Mouse (Mus musculus) small intestine, adult 2 months (tissue): ENCODE measurements around the gene Ptprb. TPM values are rescaled to one million over a fixed set of nuclear protein-coding genes. Genes with fewer than 3 reads are reported as not detected.

ENCODE experiments used
- H3K27ac ChIP-seq: fragments of 200-500 bp; 2 replicates; pipeline ENCODE4 v1.5.1; 2012; ENCODE audit warnings: low read depth, low read length, control low read depth, inconsistent platforms; ENCODE audit not compliant: insufficient read depth
- H3K27me3 ChIP-seq: fragments of 200-500 bp; 2 replicates; pipeline ENCODE4 v1.6.1; 2012; ENCODE audit warnings: mild to moderate bottlenecking, moderate library complexity, low read length, inconsistent platforms; ENCODE audit not compliant: control insufficient read depth, insufficient read depth
- H3K36me3 ChIP-seq: fragments of 200-500 bp; 2 replicates; pipeline ENCODE4 v1.6.1; 2012; ENCODE audit warnings: mild to moderate bottlenecking, low read length, control low read depth, inconsistent platforms; ENCODE audit not compliant: control insufficient read depth, insufficient read depth
- H3K4me1 ChIP-seq: fragments of 200-500 bp; 2 replicates; pipeline ENCODE4 v1.6.1; 2012; ENCODE audit warnings: low read length, inconsistent platforms, mixed read lengths; ENCODE audit not compliant: control insufficient read depth, insufficient read depth, insufficient read length
- H3K4me3 ChIP-seq: fragments of 200-500 bp; 2 replicates; pipeline ENCODE4 v1.5.1; 2012; ENCODE audit warnings: low read depth, mild to moderate bottlenecking, control low read depth, inconsistent platforms, low read length, moderate library complexity
- CTCF ChIP-seq: fragments of 200-500 bp; IDR thresholded peaks from 2 replicates; pipeline ENCODE4 v1.5.1; 2012; ENCODE audit warnings: low read depth, mild to moderate bottlenecking, control low read depth, inconsistent platforms, low read length, moderate library complexity, mixed read lengths; ENCODE audit not compliant: insufficient replicate concordance, insufficient read length; ENCODE audit errors: extremely low read depth
- POLR2A ChIP-seq: fragments of 200-500 bp; IDR thresholded peaks from 2 replicates; pipeline ENCODE4 v1.6.1; 2012; ENCODE audit warnings: low read depth, mild to moderate bottlenecking, control low read depth, inconsistent platforms, low read length, moderate library complexity
- WGBS: fragments of 180-500 bp; shearing (Covaris S2); methylation state at CpG from one replicate; pipeline ENCODE4 v1.1.7; 2018; 5-methylcytosine and 5-hydroxymethylcytosine counted together
- polyA plus RNA-seq: library from polyadenylated mRNA; depleted of rRNA; stranded (reverse); fragments of >200 nt; gene quantifications from 2 replicates; pipeline ENCODE4 v1.2.3, GENCODE M21; 2012

Gene Ptprb
- polyA plus RNA-seq, 1 experiment, result 2.3 TPM

DNA sequence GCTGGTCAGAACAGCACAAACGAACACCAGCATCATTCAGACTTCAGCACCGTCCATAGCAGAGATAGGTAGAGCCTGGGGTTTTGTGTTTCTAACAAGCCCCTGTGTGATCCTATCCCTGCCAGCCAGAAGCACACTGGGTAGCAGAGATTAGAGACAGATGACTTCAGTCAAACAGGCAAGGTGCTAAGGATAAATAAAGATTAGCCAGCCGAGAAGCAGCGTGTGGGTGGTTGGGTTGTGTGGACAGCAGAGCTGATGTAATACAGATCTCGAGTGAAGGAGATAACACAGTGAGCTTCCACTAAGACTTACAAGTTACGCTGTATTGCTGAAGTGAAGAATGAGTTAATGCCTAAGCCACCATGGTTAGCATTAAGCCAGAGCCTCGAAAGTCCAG, 89.4 kb downstream of the Ptprb start:
- H3K4me3 ChIP-seq, result no peak overlapping the region
- H3K27ac ChIP-seq, result no peak overlapping the region
- 22% methylated on average over 7 of the region's 7 CpGs for WGBS
- H3K4me1 ChIP-seq, result no peaks in the 10 kb centered on the region
- TF ChIP-seq POLR2A (no peak), CTCF (no peak)
- H3K36me3 ChIP-seq, result no peaks in the 10 kb centered on the region
- no peaks in the 10 kb centered on the region for H3K27me3 ChIP-seq

- TF ChIP-seq POLR2A (no peak), CTCF (no peak)
- Histone ChIP-seq H3K27me3 (no peaks in the 10 kb centered on the region), H3K4me3 (no peak overlapping the region), H3K27ac (no peak overlapping the region), H3K36me3 (no peaks in the 10 kb centered on the region), H3K4me1 (no peaks in the 10 kb centered on the region)
- WGBS, result 75% methylated on average over 6 of the region's 6 CpGs
Observed at GRCm38 (mm10) chr10:116370991-116371725, 95.8 kb downstream of the Ptprb start.

DNA sequence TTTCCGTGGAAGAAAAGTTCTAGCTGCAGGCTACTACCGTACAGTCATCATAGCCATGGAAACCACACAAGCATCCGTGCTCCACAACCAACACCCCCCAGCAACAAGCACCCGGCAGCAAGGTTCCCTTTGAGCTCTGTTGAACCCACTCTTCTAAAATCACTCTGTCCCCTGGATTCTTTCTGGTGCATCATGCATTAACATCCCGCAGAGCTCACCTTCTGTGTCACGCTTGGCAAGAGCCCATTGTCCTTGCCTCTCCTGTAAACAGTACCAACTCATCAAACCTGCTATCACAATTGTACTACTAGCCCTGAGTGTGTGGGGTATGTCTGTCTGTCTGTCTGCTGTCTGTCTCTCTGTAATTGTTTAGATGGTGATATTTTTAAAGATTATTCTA, 98.8 kb downstream of the Ptprb start:
- H3K27me3 ChIP-seq, result no peaks in the 10 kb centered on the region
- TF ChIP-seq CTCF, result no peak
- no peak for TF ChIP-seq POLR2A
- no peak overlapping the region for H3K27ac ChIP-seq
- no peak overlapping the region for H3K4me3 ChIP-seq
- no peaks in the 10 kb centered on the region for H3K4me1 ChIP-seq
- H3K36me3 ChIP-seq, result no peaks in the 10 kb centered on the region
- WGBS, result 93% methylated on average over 6 of the region's 6 CpGs

GRCm38 (mm10) chr10:116376853-116377252, 101.5 kb downstream of the Ptprb start:
- 61% methylated on average over 4 of the region's 4 CpGs for WGBS
- TF ChIP-seq CTCF (no peak), POLR2A (no peak)
- H3K4me1 ChIP-seq, result no peaks in the 10 kb centered on the region
- no peaks in the 10 kb centered on the region for H3K27me3 ChIP-seq
- no peak overlapping the region for H3K4me3 ChIP-seq
- no peak overlapping the region for H3K27ac ChIP-seq
- no peaks in the 10 kb centered on the region for H3K36me3 ChIP-seq

DNA sequence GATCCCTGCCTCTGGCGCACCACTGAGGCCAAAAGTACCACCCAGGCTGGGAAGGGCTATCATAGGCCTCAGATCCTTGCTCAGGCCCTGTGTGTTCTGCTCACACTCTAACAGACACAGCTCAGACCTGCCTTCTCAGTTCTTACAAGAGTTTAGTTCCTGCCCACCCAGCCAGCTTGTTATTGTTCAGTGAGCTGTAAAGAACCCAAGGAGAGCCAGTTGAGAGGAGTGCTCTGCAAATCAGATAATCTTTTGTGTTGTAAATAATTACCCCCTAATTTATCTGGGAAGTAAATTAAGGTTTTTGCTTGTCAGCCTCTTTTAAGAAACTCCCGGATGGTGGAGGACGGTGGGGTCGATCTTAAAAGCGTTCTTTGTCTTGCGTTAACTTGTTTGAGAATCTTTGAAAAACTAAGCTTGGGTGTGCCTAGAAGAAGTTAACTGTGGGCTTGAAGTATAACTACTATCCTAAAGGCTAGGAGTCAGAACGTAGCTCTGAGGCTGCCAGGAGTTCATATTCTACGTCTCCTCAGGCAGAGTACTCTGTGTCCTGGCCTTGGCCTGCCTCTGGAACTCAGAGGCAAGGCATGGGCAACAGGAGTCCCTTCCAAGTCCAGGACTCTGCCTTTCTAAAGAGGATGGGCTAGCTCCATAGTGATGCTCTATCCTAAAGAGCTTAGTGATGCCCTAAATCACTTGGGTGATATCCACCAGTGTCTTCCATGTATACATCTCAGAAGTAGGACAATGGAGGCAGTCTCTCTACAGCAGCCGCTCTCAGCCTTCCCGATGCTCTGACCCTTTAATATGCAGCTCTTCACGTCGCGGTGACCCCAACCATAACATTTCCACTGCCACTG, 107.7 kb downstream of the Ptprb start:
- 81% methylated on average over 13 of the region's 13 CpGs for WGBS
- TF ChIP-seq POLR2A (no peak), CTCF (no peak)
- H3K4me3 ChIP-seq, result no peak overlapping the region
- no peak overlapping the region for H3K27ac ChIP-seq
- no peaks in the 10 kb centered on the region for H3K36me3 ChIP-seq
- H3K27me3 ChIP-seq, result no peaks in the 10 kb centered on the region
- no peaks in the 10 kb centered on the region for H3K4me1 ChIP-seq

DNA sequence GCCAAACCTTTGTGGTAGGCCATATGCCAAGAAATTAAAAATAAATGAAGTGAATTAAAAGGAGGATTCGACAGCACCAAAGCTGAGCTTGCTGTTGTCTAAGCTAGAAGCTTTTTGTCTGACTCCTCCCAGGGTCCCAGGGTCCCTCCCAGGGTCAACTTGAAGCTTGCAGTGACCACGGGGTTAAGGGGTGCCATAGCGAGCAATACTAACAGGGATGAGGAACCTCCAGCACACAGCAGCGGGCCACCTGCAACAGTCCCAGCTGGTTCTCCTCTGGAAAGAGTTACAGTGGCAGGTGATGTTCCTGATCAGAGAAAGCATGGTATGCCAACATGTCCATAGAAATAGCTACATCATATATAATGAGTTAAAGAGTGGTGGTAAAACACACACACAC, 109.1 kb downstream of the Ptprb start:
- Histone ChIP-seq H3K27ac (no peak overlapping the region), H3K4me3 (no peak overlapping the region), H3K27me3 (no peaks in the 10 kb centered on the region), H3K36me3 (no peaks in the 10 kb centered on the region), H3K4me1 (no peaks in the 10 kb centered on the region)
- 73% methylated on average over 4 of the region's 4 CpGs for WGBS
- no peak for TF ChIP-seq CTCF
- TF ChIP-seq POLR2A, result no peak

DNA sequence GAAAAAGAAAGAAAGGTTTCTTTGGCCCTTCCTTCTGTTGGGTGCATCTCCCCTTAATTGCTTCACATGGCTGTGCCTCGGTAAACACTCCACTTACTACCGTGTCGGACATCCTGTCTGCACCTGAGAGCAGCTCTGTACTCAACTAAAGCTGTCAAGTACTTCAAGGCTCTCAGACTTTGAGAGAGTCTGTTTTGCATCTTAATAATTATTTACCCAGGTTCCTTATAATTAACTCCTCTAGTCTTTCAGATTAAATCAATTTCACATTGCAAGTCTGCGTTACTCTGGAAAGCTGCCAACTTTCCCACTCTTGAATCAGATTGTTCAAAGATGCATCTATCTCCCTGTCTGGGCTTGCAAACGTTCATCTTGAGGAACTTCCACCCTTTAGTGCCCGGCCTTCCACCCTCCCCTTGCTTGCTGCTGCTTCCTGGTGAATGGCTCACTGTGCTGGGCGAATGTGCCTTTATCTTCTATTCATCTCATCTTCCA, 111.1 kb downstream of the Ptprb start:
- WGBS, result 28% methylated on average over 7 of the region's 7 CpGs
- H3K4me1 ChIP-seq, result no peaks in the 10 kb centered on the region
- no peak for TF ChIP-seq POLR2A
- no peak for TF ChIP-seq CTCF

More for the DNA sequence above, 111.1 kb downstream of the Ptprb start:
- H3K36me3 ChIP-seq, result no peaks in the 10 kb centered on the region
- H3K27me3 ChIP-seq, result no peaks in the 10 kb centered on the region
- no peak overlapping the region for H3K27ac ChIP-seq
- H3K4me3 ChIP-seq, result no peak overlapping the region
